Mouse (Mus musculus): ENCODE results near the gene Atat1. TPM values are rescaled to one million over a fixed set of nuclear protein-coding genes. Genes with fewer than 3 reads are reported as not detected.
A peak's percentile ranks its signal among the peaks of the same experiment; 100 is the strongest.

Gene Atat1
- total and polyA plus RNA-seq, 3 experiments = 5.7 to 12.5 (median 10.4) TPM

DNA sequence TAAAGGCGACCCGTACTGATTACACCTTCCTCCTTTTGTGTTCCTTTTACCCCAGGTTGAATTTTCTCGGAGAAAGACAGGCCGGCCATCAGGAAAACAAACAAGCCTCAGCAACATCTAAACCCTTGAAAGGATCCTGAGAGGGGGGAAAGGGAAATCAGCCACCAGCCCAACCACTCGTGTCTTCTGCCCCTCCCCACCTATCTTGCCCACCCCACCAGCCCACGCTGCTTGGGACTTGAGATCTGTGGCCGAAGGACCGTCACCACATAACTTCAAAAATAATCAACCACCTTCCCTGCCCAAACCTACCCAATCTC, 7.2 kb upstream of the Atat1 start:
- dilution Hi-C loops (cut with MboI; ENCODE audit: extremely low pct_ligation_motif_present, extremely low pct_unique_long_range_greater_than_20kb, low sequenced_read_pairs) (no loop called here), in situ Hi-C loops (cut with MboI; ENCODE audit: low pct_ligation_motif_present, low pct_unique_long_range_greater_than_20kb, low sequenced_read_pairs) (no loop called here)
- Histone ChIP-seq H3K27ac (ENCODE audit: insufficient read depth, low read depth) (peak overlapping the region; percentile 63), H3K4me3 (replicated peaks in 1 of 3; ENCODE audit: low read depth in 2 of 3, low read length in 2 of 3, poor library complexity in 1 of 3) (peak overlapping the region; percentile 63 to 78 (median 77)), H3K79me2 (replicated peaks; ENCODE audit: control insufficient read depth, extremely low read depth, insufficient read depth, poor library complexity, severe bottlenecking) (peaks cover 47% of the 10 kb centered on the region), H3K4me1 (ENCODE audit: control insufficient read depth in 1 of 2, insufficient read depth in 2 of 2) (peaks cover 6 to 55% of the 10 kb centered on the region in 2 experiments; a peak in 3 of 4 replicates), H3K9me3 (replicated peaks; ENCODE audit: low read length) (no peaks in the 10 kb centered on the region), H3K27me3 (replicated peaks) (no peaks in the 10 kb centered on the region), H3K4me2 (ENCODE audit: insufficient read depth, low read depth, poor library complexity, severe bottlenecking) (peak overlapping the region; percentile 97; the same call in 1 of the 2 replicates), H3K36me3 (replicated peaks in 1 of 2; ENCODE audit: control insufficient read depth in 1 of 2, insufficient read depth in 1 of 2, low read length in 1 of 2) (peaks cover 29 to 57% of the 10 kb centered on the region in 2 experiments), H3K9ac (ENCODE audit: insufficient read depth, low read depth) (peak overlapping the region; percentile 100)
- TF ChIP-seq USF2 (conservative IDR thresholded peaks at IDR 0.05; ENCODE audit: low read depth, low read length) (no peak), EP300 (IDR thresholded peaks at IDR 0.05; ENCODE audit: low read length) (no peak), NELFE (IDR thresholded peaks at IDR 0.05; ENCODE audit: low read depth, low read length) (no peak), IRF4 (IDR thresholded peaks at IDR 0.05; ENCODE audit: low read depth, low read length) (no peak), TBP (conservative IDR thresholded peaks at IDR 0.05; ENCODE audit: low read depth, low read length) (no peak), CHD2 (IDR thresholded peaks at IDR 0.05; ENCODE audit: low read length) (no peak), POLR2A (IDR thresholded peaks at IDR 0.05; ENCODE audit: low read depth, low read length) (no peak), CTCF (conservative IDR thresholded peaks at IDR 0.05 in 1 of 2, IDR thresholded peaks at IDR 0.05 in 1 of 2; ENCODE audit: low read depth in 2 of 2, low read length in 2 of 2) (no peak), PAX5 (IDR thresholded peaks at IDR 0.05; ENCODE audit: low read length) (no peak), MAX (IDR thresholded peaks at IDR 0.05; ENCODE audit: low read length) (no peak)
- DNase-seq (ENCODE audit: extremely low read depth) = peak; percentile 37

DNA sequence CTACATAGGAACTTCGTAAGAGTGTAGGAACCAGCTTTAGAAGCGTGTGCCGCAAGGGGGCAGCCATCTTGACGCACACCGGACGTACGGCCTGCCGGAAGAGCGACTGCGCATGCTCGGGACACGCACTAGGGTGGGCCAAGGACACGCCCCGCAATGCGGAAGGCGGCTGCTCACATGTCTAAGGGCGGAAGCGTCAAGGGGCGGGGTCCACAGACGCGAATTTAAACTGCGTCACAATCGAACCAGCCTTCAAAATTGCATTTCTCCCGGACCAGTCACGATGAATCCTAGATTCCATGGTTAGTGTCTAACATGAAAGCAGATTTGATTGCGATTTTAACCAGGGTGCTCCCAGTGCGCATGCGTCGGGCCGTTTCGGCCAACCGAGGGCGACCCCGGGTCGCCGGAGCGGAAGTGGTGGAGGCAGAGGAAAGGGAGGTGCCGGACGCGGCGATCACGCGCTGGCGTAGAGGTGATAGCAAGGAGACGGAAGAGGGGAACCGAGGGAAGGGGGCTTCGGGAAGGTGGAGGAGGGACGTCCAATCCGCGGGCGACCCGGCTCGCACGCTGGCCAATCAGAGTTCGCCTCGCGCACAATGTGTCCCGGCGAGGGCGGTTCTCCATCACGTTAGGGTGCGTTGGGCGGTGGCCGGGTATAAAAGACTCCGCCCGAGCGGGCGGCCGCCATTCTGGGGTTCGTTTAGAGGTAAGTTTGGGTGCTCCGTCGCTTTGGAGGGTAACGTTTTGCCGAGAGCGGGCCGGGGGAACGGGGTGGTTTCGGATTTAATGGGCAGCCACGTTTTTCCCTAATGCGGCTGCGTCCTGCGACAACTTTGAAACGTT, 6.6 kb upstream of the Atat1 start, which contains the start of the genes Mrps18b and Ppp1r10:
TSS of gene Mrps18b (minus strand) at position 93 of the 846 bp plus-strand sequence.
TSS of gene Ppp1r10 (plus strand) at position 138 of the 846 bp plus-strand sequence.
- Histone ChIP-seq H3K36me3 (replicated peaks in 1 of 2; ENCODE audit: control insufficient read depth in 1 of 2, insufficient read depth in 1 of 2, low read length in 1 of 2) (peaks cover 31 to 63% of the 10 kb centered on the region in 2 experiments), H3K27ac (ENCODE audit: insufficient read depth, low read depth) (peak within 1 kb of the TSS; percentile 91), H3K9me3 (replicated peaks; ENCODE audit: low read length) (no peaks in the 10 kb centered on the region), H3K4me2 (ENCODE audit: insufficient read depth, low read depth, poor library complexity, severe bottlenecking) (peak within 1 kb of the TSS; percentile 97), H3K27me3 (replicated peaks) (no peaks in the 10 kb centered on the region), H3K4me1 (ENCODE audit: control insufficient read depth in 1 of 2, insufficient read depth in 2 of 2) (peaks cover 6 to 50% of the 10 kb centered on the region in 2 experiments; a peak in 3 of 4 replicates), H3K4me3 (replicated peaks in 1 of 3; ENCODE audit: low read depth in 2 of 3, low read length in 2 of 3, poor library complexity in 1 of 3) (peak within 1 kb of the TSS; percentile 77 to 92 (median 89)), H3K9ac (ENCODE audit: insufficient read depth, low read depth) (peak within 1 kb of the TSS; percentile 100), H3K79me2 (replicated peaks; ENCODE audit: control insufficient read depth, extremely low read depth, insufficient read depth, poor library complexity, severe bottlenecking) (peaks cover 47% of the 10 kb centered on the region)
- peak; percentile 98 for DNase-seq (ENCODE audit: extremely low read depth)
- in situ Hi-C loops (cut with MboI; ENCODE audit: low pct_ligation_motif_present, low pct_unique_long_range_greater_than_20kb, low sequenced_read_pairs) (no loop called here), dilution Hi-C loops (cut with MboI; ENCODE audit: extremely low pct_ligation_motif_present, extremely low pct_unique_long_range_greater_than_20kb, low sequenced_read_pairs) (no loop called here)
- TF ChIP-seq E2F4 (IDR thresholded peaks at IDR 0.05; ENCODE audit: insufficient replicate concordance, low read depth, low read length) = 0 out of 2 replicates have a peak, but pooled peaks have one; percentile 70
- peak; percentile 59 for TF ChIP-seq USF1 (IDR thresholded peaks at IDR 0.05; ENCODE audit: low read depth, low read length)
- TF ChIP-seq UBTF (IDR thresholded peaks at IDR 0.05; ENCODE audit: low read depth, low read length) = no peak
- no peak for TF ChIP-seq PAX5 (IDR thresholded peaks at IDR 0.05; ENCODE audit: low read length)
- TF ChIP-seq MAX (IDR thresholded peaks at IDR 0.05; ENCODE audit: low read length) = peak; percentile 95
- TF ChIP-seq KAT2A (IDR thresholded peaks at IDR 0.05; ENCODE audit: insufficient replicate concordance, low read length) = peak; percentile 73; the same call in 1 of the 2 replicates
- no peak for TF ChIP-seq ZC3H11A (IDR thresholded peaks at IDR 0.05; ENCODE audit: low read depth, low read length)
- TF ChIP-seq SIN3A (IDR thresholded peaks at IDR 0.05; ENCODE audit: low read length) = peak; percentile 95
- peak; percentile 28; the same call in 1 of the 2 replicates for TF ChIP-seq USF2 (conservative IDR thresholded peaks at IDR 0.05; ENCODE audit: low read depth, low read length)
- TF ChIP-seq NRF1 (IDR thresholded peaks at IDR 0.05; ENCODE audit: low read depth, low read length) = peak; percentile 89
- no peak for TF ChIP-seq RAD21 (IDR thresholded peaks at IDR 0.05; ENCODE audit: low read depth, low read length)
- peak; percentile 63 for TF ChIP-seq MEF2A (IDR thresholded peaks at IDR 0.05; ENCODE audit: borderline replicate concordance, low read depth, low read length)
- 0 out of 2 replicates have a peak, but pooled peaks have one; percentile 26 for TF ChIP-seq MAFK (IDR thresholded peaks at IDR 0.05; ENCODE audit: insufficient replicate concordance, low read length)
- TF ChIP-seq POLR2AphosphoS2 (IDR thresholded peaks at IDR 0.05; ENCODE audit: low read depth, low read length) = no peak; the same call in 1 of the 2 replicates
- no peak for TF ChIP-seq SMC3 (IDR thresholded peaks at IDR 0.05; ENCODE audit: low read depth, low read length)
- peak; percentile 99 for TF ChIP-seq POLR2A (IDR thresholded peaks at IDR 0.05; ENCODE audit: low read depth, low read length)
- TF ChIP-seq CHD1 (IDR thresholded peaks at IDR 0.05; ENCODE audit: low read depth, low read length) = peak; percentile 11; the same call in 1 of the 2 replicates
- peak; percentile 99 for TF ChIP-seq NELFE (IDR thresholded peaks at IDR 0.05; ENCODE audit: low read depth, low read length)
- TF ChIP-seq MYC (IDR thresholded peaks at IDR 0.05; ENCODE audit: low read depth, low read length) = peak; percentile 98
- TF ChIP-seq ZKSCAN1 (IDR thresholded peaks at IDR 0.05; ENCODE audit: borderline replicate concordance, low read depth, low read length) = no peak
- TF ChIP-seq HCFC1 (IDR thresholded peaks at IDR 0.05; ENCODE audit: low read depth, low read length) = peak; percentile 80
- TF ChIP-seq BHLHE40 (IDR thresholded peaks at IDR 0.05; ENCODE audit: low read depth, low read length) = peak; percentile 45
- TF ChIP-seq CTCF (conservative IDR thresholded peaks at IDR 0.05 in 1 of 2, IDR thresholded peaks at IDR 0.05 in 1 of 2; ENCODE audit: low read depth in 2 of 2, low read length in 2 of 2) = peak in 1 of 2 experiments; percentile 42; a peak in 2 of 4 replicates
- TF ChIP-seq CHD2 (IDR thresholded peaks at IDR 0.05; ENCODE audit: low read length) = peak; percentile 66; the same call in 1 of the 2 replicates
- no peak for TF ChIP-seq GABPA (IDR thresholded peaks at IDR 0.05; ENCODE audit: insufficient replicate concordance, low read depth, low read length)
- 0 out of 2 replicates have a peak, but pooled peaks have one; percentile 31 for TF ChIP-seq ETS1 (conservative IDR thresholded peaks at IDR 0.05; ENCODE audit: low read depth, low read length)
- TF ChIP-seq TBP (conservative IDR thresholded peaks at IDR 0.05; ENCODE audit: low read depth, low read length) = peak; percentile 98

Data from CH12.LX (cell line).